In genomic region chr7:128998759-128999158, GRCm38 (mm10) we compare ENCODE assay signal across 19 mouse cellular contexts.
DNase-seq lines count a peak whose midpoint lies in the region; ATAC-seq and TF ChIP-seq lines count a peak whose summit lies in the region.
"Had no signal": no experiment of that assay in that cellular context is flagged by ENCODE, and none has a peak within 500 bp of the region (broad histone marks: within the 10 kb centered on the region; RNA-seq: fewer than 3 reads in every experiment).

No protein-coding gene starts in this region.

- H3K4me3 ChIP-seq in stomach, embryonic 14.5 days (ENCODE audit: low read depth, low read length), result no peak overlapping the region
- H3K4me3 ChIP-seq in stomach, embryonic 15.5 days (replicated peaks), result no peak overlapping the region
- no peak overlapping the region for H3K4me3 ChIP-seq in stomach, postnatal 0 days (ENCODE audit: low read depth, low read length)
- H3K4me3 ChIP-seq: embryonic facial prominence, embryonic 10.5 days; embryonic facial prominence, embryonic 12.5 days; forebrain, embryonic 13.5 days had no signal

- WGBS in stomach, embryonic 14.5 days, result 45% methylated on average over 4 of the region's 4 CpGs
- WGBS in stomach, embryonic 15.5 days, result 58% methylated on average over 4 of the region's 4 CpGs
- WGBS in stomach, postnatal 0 days, result 42% methylated on average over 4 of the region's 4 CpGs

- H3K4me1 ChIP-seq in stomach, embryonic 14.5 days (ENCODE audit: control insufficient read depth, insufficient read depth, low read length), result no peaks in the 10 kb centered on the region
- H3K4me1 ChIP-seq in stomach, embryonic 15.5 days, result no peaks in the 10 kb centered on the region
- no peaks in the 10 kb centered on the region for H3K4me1 ChIP-seq in stomach, postnatal 0 days (replicated peaks; ENCODE audit: control insufficient read depth, insufficient read depth)
- H3K4me1 ChIP-seq: embryonic facial prominence, embryonic 10.5 days; embryonic facial prominence, embryonic 12.5 days; forebrain, embryonic 13.5 days had no signal

- no peak for TF ChIP-seq CTCF in stomach, postnatal 0 days (IDR thresholded peaks at IDR 0.05; ENCODE audit: low read depth)

- DNase-seq in right cerebral cortex, postnatal 10 days (ENCODE audit: low spot score in 2 of 2), result peak; percentile 6 to 15
- no peak for DNase-seq in right cerebral cortex, adult 18-20 months
- DNase-seq in stomach, postnatal 0 days (ENCODE audit: low spot score), result peak; percentile 68
- no peak for DNase-seq in left cerebral cortex, adult 9 months (ENCODE audit: low spot score in 2 of 2)
- no peak for DNase-seq in adrenal gland, postnatal 4 days (ENCODE audit: low spot score in 2 of 2)
- DNase-seq: adrenal gland, adult 2 months; adrenal gland, postnatal 10 days; adrenal gland, postnatal 25 days; cerebellum, adult 11-12 months; cerebellum, adult 2 months; cerebellum, adult 9-10 months; cerebellum, postnatal 10 days; cerebellum, postnatal 25 days had no signal

- TF ChIP-seq EP300 in stomach, postnatal 0 days (optimal IDR thresholded peaks at IDR 0.05), result no peak

- no peak overlapping the region for H3K9ac ChIP-seq in stomach, embryonic 14.5 days (replicated peaks; ENCODE audit: low read depth, low read length)
- H3K9ac ChIP-seq in stomach, embryonic 15.5 days, result no peak overlapping the region
- H3K9ac ChIP-seq in stomach, postnatal 0 days (ENCODE audit: low read length), result no peak overlapping the region
- H3K9ac ChIP-seq: embryonic facial prominence, embryonic 12.5 days; forebrain, embryonic 13.5 days had no signal

- H3K9me3 ChIP-seq in stomach, embryonic 14.5 days (ENCODE audit: control insufficient read depth, low read depth, low read length), result no peaks in the 10 kb centered on the region
- H3K9me3 ChIP-seq in stomach, embryonic 15.5 days, result no peaks in the 10 kb centered on the region
- H3K9me3 ChIP-seq in stomach, postnatal 0 days (ENCODE audit: control insufficient read depth, low read length), result no peaks in the 10 kb centered on the region
- H3K9me3 ChIP-seq: embryonic facial prominence, embryonic 10.5 days; embryonic facial prominence, embryonic 12.5 days; forebrain, embryonic 13.5 days had no signal

- no peaks in the 10 kb centered on the region for H3K36me3 ChIP-seq in stomach, embryonic 14.5 days (ENCODE audit: control insufficient read depth, insufficient read depth, low read length)
- H3K36me3 ChIP-seq in stomach, embryonic 15.5 days, result no peaks in the 10 kb centered on the region
- H3K36me3 ChIP-seq in stomach, postnatal 0 days (ENCODE audit: control insufficient read depth, insufficient read depth, low read length), result no peaks in the 10 kb centered on the region
- H3K36me3 ChIP-seq: embryonic facial prominence, embryonic 10.5 days; embryonic facial prominence, embryonic 12.5 days had no signal

- H3K4me2 ChIP-seq in stomach, embryonic 14.5 days (replicated peaks; ENCODE audit: low read depth, low read length), result no peak overlapping the region
- H3K4me2 ChIP-seq in stomach, embryonic 15.5 days, result no peak overlapping the region
- H3K4me2 ChIP-seq in stomach, postnatal 0 days (replicated peaks; ENCODE audit: low read depth), result no peak overlapping the region
- H3K4me2 ChIP-seq: embryonic facial prominence, embryonic 12.5 days; forebrain, embryonic 13.5 days had no signal

- no peaks in the 10 kb centered on the region for H3K27me3 ChIP-seq in stomach, embryonic 14.5 days (ENCODE audit: control insufficient read depth, insufficient read depth, low read length)
- H3K27me3 ChIP-seq in stomach, embryonic 15.5 days (replicated peaks), result no peaks in the 10 kb centered on the region
- H3K27me3 ChIP-seq in stomach, postnatal 0 days (ENCODE audit: control insufficient read depth, insufficient read depth, low read length), result no peaks in the 10 kb centered on the region
- H3K27me3 ChIP-seq: embryonic facial prominence, embryonic 12.5 days; forebrain, embryonic 13.5 days had no signal

- peak; percentile 46; the same call in 1 of the 2 replicates for ATAC-seq in stomach, embryonic 14.5 days (ENCODE audit: insufficient number of reproducible peaks, insufficient read depth, low FRiP score, low read depth)
- peak; percentile 52 for ATAC-seq in stomach, embryonic 15.5 days (ENCODE audit: insufficient read depth, low FRiP score, low read depth)
- peak; percentile 80 for ATAC-seq in stomach, postnatal 0 days (ENCODE audit: low FRiP score, low TSS enrichment)
- ATAC-seq: forebrain, embryonic 13.5 days; forebrain, embryonic 16.5 days had no signal

- H3K27ac ChIP-seq in stomach, embryonic 14.5 days (ENCODE audit: low read length), result no peak overlapping the region
- no peak overlapping the region for H3K27ac ChIP-seq in stomach, embryonic 15.5 days
- no peak overlapping the region for H3K27ac ChIP-seq in stomach, postnatal 0 days (replicated peaks)
- H3K27ac ChIP-seq: embryonic facial prominence, embryonic 10.5 days; embryonic facial prominence, embryonic 12.5 days; forebrain, embryonic 13.5 days had no signal

Comparison
In these comparisons a context has a peak if more than half of its experiments do, and no peak if none do; other contexts are left out.
1. DNase-seq: peak in right cerebral cortex, postnatal 10 days (2 of 2) and stomach, postnatal 0 days (single experiment); none in right cerebral cortex, adult 18-20 months (single experiment), left cerebral cortex, adult 9 months (0 of 2) and adrenal gland, postnatal 4 days (0 of 2).
2. Peak in every context shown above with its lines, with median percentiles within 50 percentile points of each other: ATAC-seq.